Mouse (Mus musculus): ENCODE measurements at regions not wholly inside any gene's neighbourhood (a gene's known extent, or its start where the extent isn't known, plus 50 kb on each side); places are given as distances from the start of the nearest gene placed in this dataset.
"Not testable (repeated sequence)": the region's sequence is repeated elsewhere in the genome, so short reads cannot be mapped to it uniquely, and the experiment has no call there.

GRCm38 (mm10) chr4:6600766-6601367 is 1638.0 kb downstream of the Car8 start:
- no peak overlapping the region for H3K9ac ChIP-seq
- no peaks in the 10 kb centered on the region for H3K4me1 ChIP-seq
- 80% methylated on average over 7 of the region's 7 CpGs for WGBS
- no peaks in the 10 kb centered on the region for H3K27me3 ChIP-seq
- H3K4me3 ChIP-seq: no peak overlapping the region
- no peak overlapping the region for H3K27ac ChIP-seq
- no peak overlapping the region for H3K4me2 ChIP-seq (replicated peaks)
- no peaks in the 10 kb centered on the region for H3K9me3 ChIP-seq
- no peaks in the 10 kb centered on the region for H3K36me3 ChIP-seq
- ATAC-seq (ENCODE audit: low FRiP score, low read depth): no peak

DNA sequence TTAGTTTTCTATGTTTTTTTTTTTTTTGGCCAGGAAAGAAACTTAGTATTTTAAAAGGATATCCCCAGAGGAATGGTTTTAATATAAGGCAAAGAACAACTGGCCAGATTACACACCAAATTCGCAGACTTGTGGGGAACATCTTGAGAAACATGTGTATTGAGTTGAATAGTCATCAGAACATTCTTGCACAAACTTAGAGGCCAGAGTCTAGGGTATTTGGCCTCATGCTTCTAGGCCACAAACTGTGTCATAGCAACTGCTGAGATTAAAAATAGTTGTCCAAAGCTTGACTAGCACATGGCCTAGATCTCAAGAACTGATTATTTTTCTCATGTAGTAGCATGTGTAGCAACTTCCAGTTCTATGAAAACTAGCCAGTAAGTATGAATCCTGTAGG is 1642.5 kb downstream of the Car8 start:
- no peak overlapping the region for H3K4me3 ChIP-seq
- no peak for ATAC-seq (ENCODE audit: low FRiP score, low read depth)
- 71% methylated on average over 1 of the region's 1 CpGs for WGBS

GRCm38 (mm10) chr4:6592890-6593289 is 1646.0 kb downstream of the Car8 start:
- H3K4me2 ChIP-seq (replicated peaks); H3K36me3 ChIP-seq; H3K4me3 ChIP-seq; H3K4me1 ChIP-seq; H3K9ac ChIP-seq; ATAC-seq (ENCODE audit: low FRiP score, low read depth); H3K27me3 ChIP-seq; H3K27ac ChIP-seq; H3K9me3 ChIP-seq: not testable (repeated sequence)
- 76% methylated on average over 3 of the region's 3 CpGs for WGBS

More for the DNA sequence above, 1642.5 kb downstream of the Car8 start:
- H3K27me3 ChIP-seq: no peaks in the 10 kb centered on the region
- no peak overlapping the region for H3K9ac ChIP-seq
- no peaks in the 10 kb centered on the region for H3K4me1 ChIP-seq
- no peaks in the 10 kb centered on the region for H3K9me3 ChIP-seq
- no peak overlapping the region for H3K4me2 ChIP-seq (replicated peaks)
- no peaks in the 10 kb centered on the region for H3K36me3 ChIP-seq
- no peak overlapping the region for H3K27ac ChIP-seq

- no peak; the same call in 1 of the 2 replicates for ATAC-seq (ENCODE audit: low FRiP score, low read depth)
Observed at GRCm38 (mm10) chr4:6561604-6562357, 1677.1 kb downstream of the Car8 start.

GRCm38 (mm10) chr4:6539626-6540025 is 1699.2 kb downstream of the Car8 start:
- H3K4me3 ChIP-seq: no peak overlapping the region
- H3K4me1 ChIP-seq: no peaks in the 10 kb centered on the region
- H3K27ac ChIP-seq: no peak overlapping the region
- no peak for ATAC-seq (ENCODE audit: low FRiP score, low read depth)
- H3K9ac ChIP-seq: no peak overlapping the region
- H3K9me3 ChIP-seq: no peaks in the 10 kb centered on the region
- no peaks in the 10 kb centered on the region for H3K27me3 ChIP-seq
- no peaks in the 10 kb centered on the region for H3K36me3 ChIP-seq
- WGBS: 93% methylated on average over 5 of the region's 5 CpGs
- no peak overlapping the region for H3K4me2 ChIP-seq (replicated peaks)

More at GRCm38 (mm10) chr4:6561604-6562357, 1677.1 kb downstream of the Car8 start:
- H3K27me3 ChIP-seq: 0 out of 2 replicates have a peak, but pooled peaks cover 3% of the 10 kb centered on the region
- no peaks in the 10 kb centered on the region for H3K9me3 ChIP-seq
- H3K27ac ChIP-seq: no peak overlapping the region
- H3K4me2 ChIP-seq (replicated peaks): no peak overlapping the region
- H3K36me3 ChIP-seq: no peaks in the 10 kb centered on the region
- WGBS: 29% methylated on average over 11 of the region's 11 CpGs
- H3K4me3 ChIP-seq: no peak overlapping the region
- H3K9ac ChIP-seq: no peak overlapping the region
- no peaks in the 10 kb centered on the region for H3K4me1 ChIP-seq

GRCm38 (mm10) chr4:6532441-6532840 is 1706.4 kb downstream of the Car8 start:
- Histone ChIP-seq H3K27me3 (no peaks in the 10 kb centered on the region), H3K4me1 (no peaks in the 10 kb centered on the region), H3K9ac (no peak overlapping the region), H3K4me3 (no peak overlapping the region), H3K27ac (no peak overlapping the region), H3K36me3 (no peaks in the 10 kb centered on the region), H3K9me3 (no peaks in the 10 kb centered on the region), H3K4me2 (replicated peaks) (no peak overlapping the region)
- ATAC-seq (ENCODE audit: low FRiP score, low read depth): no peak
- 88% methylated on average over 1 of the region's 1 CpGs for WGBS

DNA sequence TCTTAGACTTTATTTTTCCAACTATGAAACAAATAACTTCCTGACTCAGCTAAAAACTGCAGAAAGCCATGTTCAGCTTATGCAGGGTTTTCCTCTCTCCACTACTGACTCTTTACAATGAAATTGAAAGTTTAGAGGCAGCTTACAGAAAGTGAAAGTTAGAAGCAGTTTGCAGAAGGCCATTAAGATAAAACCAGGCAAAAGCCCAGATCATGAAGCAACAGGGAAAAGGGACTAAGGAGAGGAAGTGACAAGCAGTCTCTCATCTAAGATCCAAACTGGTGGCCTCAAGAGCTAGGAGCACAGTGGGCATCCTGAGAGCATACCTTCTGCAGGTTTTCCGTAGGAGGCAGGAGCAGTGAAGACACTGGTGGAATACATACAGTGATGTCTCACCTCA is 1721.2 kb downstream of the Car8 start:
- Histone ChIP-seq H3K36me3 (no peaks in the 10 kb centered on the region), H3K4me3 (no peak overlapping the region), H3K9me3 (no peaks in the 10 kb centered on the region), H3K9ac (no peak overlapping the region), H3K4me2 (replicated peaks) (no peak overlapping the region), H3K4me1 (peaks cover 11% of the 10 kb centered on the region; the same call in 1 of the 2 replicates), H3K27ac (no peak overlapping the region), H3K27me3 (no peaks in the 10 kb centered on the region)
- ATAC-seq (ENCODE audit: low FRiP score, low read depth): no peak
- 79% methylated on average over 1 of the region's 1 CpGs for WGBS

DNA sequence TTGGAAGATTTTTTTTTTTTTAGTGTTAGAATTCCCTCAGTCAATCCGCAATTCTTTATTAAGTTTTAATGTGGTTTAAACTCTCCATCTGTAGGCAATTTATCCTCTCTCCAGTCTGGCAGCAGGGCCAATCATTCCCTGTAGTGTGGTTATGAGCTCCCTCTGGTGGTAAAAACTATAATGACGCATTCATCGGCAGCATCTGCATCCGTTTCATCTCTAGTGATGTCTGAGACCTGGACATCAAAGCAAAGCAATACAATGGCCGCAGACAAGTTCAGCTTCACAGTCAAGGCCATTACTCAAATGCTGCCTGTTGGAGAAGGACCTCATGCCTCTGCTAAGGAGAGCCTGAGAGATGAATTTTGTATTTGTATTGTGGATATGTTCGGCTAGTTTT is 1721.7 kb upstream of the Impad1 start:
- peaks cover 11% of the 10 kb centered on the region; the same call in 1 of the 2 replicates for H3K4me1 ChIP-seq
- no peaks in the 10 kb centered on the region for H3K27me3 ChIP-seq
- H3K9me3 ChIP-seq: no peaks in the 10 kb centered on the region
- H3K36me3 ChIP-seq: no peaks in the 10 kb centered on the region
- peak; percentile 67 for ATAC-seq (ENCODE audit: low FRiP score, low read depth)
- H3K4me2 ChIP-seq (replicated peaks): no peak overlapping the region
- H3K9ac ChIP-seq: no peak overlapping the region
- no peak overlapping the region for H3K4me3 ChIP-seq
- 18% methylated on average over 6 of the region's 6 CpGs for WGBS
- H3K27ac ChIP-seq: no peak overlapping the region

- Histone ChIP-seq H3K27ac (no peak overlapping the region), H3K36me3 (no peaks in the 10 kb centered on the region), H3K4me1 (peaks cover 11% of the 10 kb centered on the region; the same call in 1 of the 2 replicates), H3K4me3 (no peak overlapping the region), H3K27me3 (no peaks in the 10 kb centered on the region), H3K9ac (no peak overlapping the region), H3K9me3 (no peaks in the 10 kb centered on the region), H3K4me2 (replicated peaks) (no peak overlapping the region)
- 63% methylated on average over 3 of the region's 3 CpGs for WGBS
- no peak for ATAC-seq (ENCODE audit: low FRiP score, low read depth)
Observed at GRCm38 (mm10) chr4:6513635-6514034, 1720.5 kb upstream of the Impad1 start.

GRCm38 (mm10) chr4:6512749-6513364 is 1719.7 kb upstream of the Impad1 start:
- peaks cover 11% of the 10 kb centered on the region; the same call in 1 of the 2 replicates for H3K4me1 ChIP-seq
- H3K9me3 ChIP-seq: no peaks in the 10 kb centered on the region
- peak; percentile 88 for ATAC-seq (ENCODE audit: low FRiP score, low read depth)
- 15% methylated on average over 12 of the region's 12 CpGs for WGBS
- H3K4me3 ChIP-seq: peak overlapping the region; percentile 23; the same call in 1 of the 2 replicates
- peak overlapping the region; percentile 52 for H3K4me2 ChIP-seq (replicated peaks)
- no peaks in the 10 kb centered on the region for H3K27me3 ChIP-seq
- no peak overlapping the region for H3K27ac ChIP-seq
- no peaks in the 10 kb centered on the region for H3K36me3 ChIP-seq
- H3K9ac ChIP-seq: no peak overlapping the region

DNA sequence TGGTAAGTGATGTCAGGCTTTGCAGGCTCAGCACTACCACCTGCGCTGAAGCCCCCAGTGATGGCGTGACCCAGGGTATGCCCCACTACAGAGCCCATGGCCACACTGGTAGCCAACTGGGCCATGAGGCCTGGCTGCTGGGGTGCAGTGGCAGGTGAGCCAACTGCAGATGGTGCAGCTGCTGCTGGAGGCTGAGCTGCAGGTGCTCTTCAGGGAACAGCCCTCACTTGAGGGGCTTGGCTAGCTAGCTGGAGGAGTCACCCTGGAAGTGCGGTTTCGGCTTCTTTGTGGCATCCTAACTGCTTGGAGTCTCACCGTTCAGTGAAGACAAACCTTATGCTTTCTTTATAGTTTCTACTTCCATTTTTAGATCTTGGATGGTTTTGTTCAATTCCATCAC is 1714.9 kb upstream of the Impad1 start:
- no peaks in the 10 kb centered on the region for H3K27me3 ChIP-seq
- H3K36me3 ChIP-seq: no peaks in the 10 kb centered on the region
- no peak overlapping the region for H3K27ac ChIP-seq
- H3K4me3 ChIP-seq: no peak overlapping the region
- 94% methylated on average over 5 of the region's 5 CpGs for whole genome bisulfite sequencing
- H3K4me2 ChIP-seq (replicated peaks): no peak overlapping the region
- no peak overlapping the region for H3K9ac ChIP-seq
- no peaks in the 10 kb centered on the region for H3K4me1 ChIP-seq
- H3K9me3 ChIP-seq: no peaks in the 10 kb centered on the region
- ATAC-seq (ENCODE audit: low FRiP score, low read depth): no peak

Measured in limb, embryonic 13.5 days (tissue).